8 mouse cellular contexts compared by ENCODE assay signal in genomic region chr1:152815265-152815701, GRCm38 (mm10). TPM values are rescaled to one million over a fixed set of nuclear protein-coding genes. Genes with fewer than 3 reads are reported as not detected.
A peak's percentile ranks its signal among the peaks of the same experiment; 100 is the strongest.
DNase-seq lines count a peak whose midpoint lies in the region; ATAC-seq lines count a peak whose summit lies in the region.

No protein-coding gene starts in this region.

- H3K9ac ChIP-seq in limb, embryonic 13.5 days: no peak overlapping the region
- no peak overlapping the region for H3K9ac ChIP-seq in midbrain, embryonic 13.5 days (replicated peaks)

- intact Hi-C loops in left cerebral cortex, postnatal 4 days (cut with DNase I): loop anchor here (5.0 kb wide), 1 partner anchor 577 kb away; no protein-coding TSS in a partner anchor

- DNase-seq in left cerebral cortex, postnatal 4 days: peak; percentile 85
- no peak for DNase-seq in left cerebral cortex, adult 8-10 months (ENCODE audit: low spot score in 2 of 2)
- peak; percentile 13 for DNase-seq in c-Kit-positive CD71-positive TER-119-positive erythroid progenitor cells, embryonic 14.5 days (ENCODE audit: low spot score)
- peak; percentile 36 for DNase-seq in gastrocnemius, postnatal 25 days
- no peak for DNase-seq in frontal cortex, postnatal 10 days (ENCODE audit: low spot score in 2 of 2)
- no peak for DNase-seq in urinary bladder, postnatal 4 days (ENCODE audit: low spot score in 2 of 2)

- WGBS in limb, embryonic 13.5 days: 35% methylated on average over 7 of the region's 7 CpGs
- 37% methylated on average over 7 of the region's 7 CpGs for WGBS in midbrain, embryonic 13.5 days

- H3K27ac ChIP-seq in limb, embryonic 13.5 days: no peak overlapping the region
- H3K27ac ChIP-seq in midbrain, embryonic 13.5 days: 0 out of 2 replicates have a peak overlapping the region, but pooled peaks have one; percentile 39

- no peaks in the 10 kb centered on the region for H3K27me3 ChIP-seq in limb, embryonic 13.5 days
- no peaks in the 10 kb centered on the region for H3K27me3 ChIP-seq in midbrain, embryonic 13.5 days

- ATAC-seq in limb, embryonic 13.5 days (ENCODE audit: low FRiP score, low read depth): peak; percentile 40
- peak; percentile 80 for ATAC-seq in midbrain, embryonic 13.5 days

- peak overlapping the region; percentile 23; the same call in 1 of the 2 replicates for H3K4me2 ChIP-seq in limb, embryonic 13.5 days (replicated peaks)
- no peak overlapping the region for H3K4me2 ChIP-seq in midbrain, embryonic 13.5 days (replicated peaks)

- H3K4me3 ChIP-seq in limb, embryonic 13.5 days: no peak overlapping the region
- H3K4me3 ChIP-seq in midbrain, embryonic 13.5 days (replicated peaks): no peak overlapping the region

- peaks cover 9% of the 10 kb centered on the region for H3K4me1 ChIP-seq in limb, embryonic 13.5 days
- peaks cover 45% of the 10 kb centered on the region for H3K4me1 ChIP-seq in midbrain, embryonic 13.5 days (replicated peaks)

- H3K36me3 ChIP-seq in limb, embryonic 13.5 days: no peaks in the 10 kb centered on the region
- no peaks in the 10 kb centered on the region for H3K36me3 ChIP-seq in midbrain, embryonic 13.5 days

- no peaks in the 10 kb centered on the region for H3K9me3 ChIP-seq in limb, embryonic 13.5 days
- H3K9me3 ChIP-seq in midbrain, embryonic 13.5 days: no peaks in the 10 kb centered on the region

RNA-seq across cellular contexts. Expression of gene Ncf2, which starts 15.3 kb away (rescaled TPM):
- 1 to 10 TPM; 1.9 to 2.2 TPM for total RNA-seq in left cerebral cortex, postnatal 4 days (2021)
- 10 to 100 TPM in 1 of 4 experiments, 1 to 10 TPM in 3; 3.7 to 10.2 (median 6.4) TPM for total RNA-seq in left cerebral cortex, adult 8-10 months (2022)
- total RNA-seq in gastrocnemius, postnatal 25 days (2021): 1 to 10 TPM; 1.2 TPM
- polyA plus RNA-seq in limb, embryonic 13.5 days (2015; fragmentation: Nextera tagmentation; extraction: Ambion mirVana): 3.5 and 3.8 TPM in 2 replicates
- polyA plus RNA-seq in midbrain, embryonic 13.5 days (2015; fragmentation: Nextera tagmentation; extraction: Ambion mirVana): 2.3 and 3.0 TPM in 2 replicates

RNA-seq across cellular contexts. Expression of gene Arpc5, which starts 48.9 kb away (rescaled TPM):
- 100 to 1,000 TPM; 244 to 271 TPM for total RNA-seq in left cerebral cortex, postnatal 4 days (2021)
- 10 to 100 TPM; 70.5 to 87.7 (median 83.5) TPM for total RNA-seq in left cerebral cortex, adult 8-10 months (2022)
- 10 to 100 TPM; 13.6 to 18.5 TPM for total RNA-seq in gastrocnemius, postnatal 25 days (2021)
- 210 and 213 TPM in 2 replicates for polyA plus RNA-seq in limb, embryonic 13.5 days (2015; fragmentation: Nextera tagmentation; extraction: Ambion mirVana)
- polyA plus RNA-seq in midbrain, embryonic 13.5 days (2015; fragmentation: Nextera tagmentation; extraction: Ambion mirVana): 339 and 353 TPM in 2 replicates

RNA-seq across cellular contexts. Expression of gene Rgl1, which starts 49.1 kb away (rescaled TPM):
- 10 to 100 TPM; 45.6 to 55.2 TPM for total RNA-seq in left cerebral cortex, postnatal 4 days (2021)
- 100 to 1,000 TPM; 100 to 110 (median 103) TPM for total RNA-seq in left cerebral cortex, adult 8-10 months (2022)
- total RNA-seq in gastrocnemius, postnatal 25 days (2021): 10 to 100 TPM; 12.1 TPM
- polyA plus RNA-seq in limb, embryonic 13.5 days (2015; fragmentation: Nextera tagmentation; extraction: Ambion mirVana): 36.4 and 41.7 TPM in 2 replicates
- polyA plus RNA-seq in midbrain, embryonic 13.5 days (2015; fragmentation: Nextera tagmentation; extraction: Ambion mirVana): 12.9 and 17.0 TPM in 2 replicates

Comparison
In these comparisons a context has a peak if more than half of its experiments do, and no peak if none do; other contexts are left out.
1. DNase-seq: peak in left cerebral cortex, postnatal 4 days (single experiment), c-Kit-positive CD71-positive TER-119-positive erythroid progenitor cells, embryonic 14.5 days (single experiment) and gastrocnemius, postnatal 25 days (single experiment); none in left cerebral cortex, adult 8-10 months (0 of 2), frontal cortex, postnatal 10 days (0 of 2) and urinary bladder, postnatal 4 days (0 of 2).